Mouse (Mus musculus) embryonic facial prominence, embryonic 14.5 days (tissue): Measurements from ENCODE around the gene Prom1. TPM values are rescaled to one million over a fixed set of nuclear protein-coding genes. Genes with fewer than 3 reads are reported as not detected.

ENCODE experiments used
- ATAC-seq: fragments of 200-750 bp; cut with Nextera tagmentation; 2 replicates; pipeline ENCODE4 v1.8.0; 2017; ENCODE audit warnings: low read depth, moderate number of reproducible peaks, moderate TSS enrichment
- DNase-seq: peaks from one replicate; pipeline ENCODE4 v3.0.0-alpha.2; 2015; ENCODE audit warnings: low spot score
- H3K27ac ChIP-seq: fragments of 300-500 bp; sonication (generic); replicated peaks from 2 replicates; pipeline ENCODE4 v1.5.1; 2014; ENCODE audit warnings: low read depth, mild to moderate bottlenecking, low read length, moderate library complexity
- H3K27me3 ChIP-seq: fragments of 300-500 bp; sonication (generic); replicated peaks from 2 replicates; pipeline ENCODE4 v1.6.1; 2014; ENCODE audit warnings: low read length; ENCODE audit not compliant: control insufficient read depth, insufficient read depth
- H3K36me3 ChIP-seq: fragments of 300-500 bp; sonication (generic); 2 replicates; pipeline ENCODE4 v1.6.1; 2014; ENCODE audit warnings: low read length, mixed read lengths; ENCODE audit not compliant: control insufficient read depth, insufficient read depth
- H3K4me1 ChIP-seq: fragments of 300-500 bp; sonication (generic); 2 replicates; pipeline ENCODE4 v1.6.1; 2014; ENCODE audit warnings: antibody characterized with exemption, low read length; ENCODE audit not compliant: control insufficient read depth, insufficient read depth
- H3K4me2 ChIP-seq: fragments of 300-500 bp; sonication (generic); 2 replicates; pipeline ENCODE4 v1.6.1; 2014; ENCODE audit warnings: low read depth, mild to moderate bottlenecking, low read length, moderate library complexity, mixed read lengths
- H3K4me3 ChIP-seq: fragments of 300-500 bp; sonication (generic); 2 replicates; pipeline ENCODE4 v1.5.1; 2014; ENCODE audit warnings: low read depth, mild to moderate bottlenecking, low read length
- H3K9ac ChIP-seq: fragments of 300-500 bp; sonication (generic); 2 replicates; pipeline ENCODE4 v1.6.1; 2014; ENCODE audit warnings: low read depth, mild to moderate bottlenecking, low read length, moderate library complexity, mixed read lengths
- H3K9me3 ChIP-seq: fragments of 300-500 bp; sonication (generic); 2 replicates; pipeline ENCODE4 v1.6.1; 2016; ENCODE audit warnings: low read length; ENCODE audit not compliant: control insufficient read depth
- WGBS: fragments of 180-500 bp; shearing (Covaris S2); extraction: QIAGEN DNeasy Blood & Tissue Kit; methylation state at CpG from one replicate; pipeline ENCODE4 v1.1.7; 2014; 5-methylcytosine and 5-hydroxymethylcytosine counted together
- polyA plus RNA-seq: library from polyadenylated mRNA; unstranded; fragments of >200 nt; fragmentation: Nextera tagmentation; extraction: Ambion mirVana; gene quantifications from 2 replicates; pipeline ENCODE4 v1.2.1, GENCODE M21; 2014

Gene Prom1
- polyA plus RNA-seq, 1 experiment from 2014 or later = 27.2 TPM

GRCm38 (mm10) chr5:44096106-44096505 is 5.7 kb downstream of the Prom1 start:
- no peak for ATAC-seq
- WGBS = 85% methylated on average over 10 of the region's 10 CpGs

GRCm38 (mm10) chr5:44095697-44096096 is 6.1 kb downstream of the Prom1 start:
- H3K4me1 ChIP-seq = no peaks in the 10 kb centered on the region
- no peak for DNase-seq
- H3K27ac ChIP-seq = no peak overlapping the region
- H3K36me3 ChIP-seq = 0 out of 2 replicates have a peak, but pooled peaks cover 11% of the 10 kb centered on the region
- no peak overlapping the region for H3K4me2 ChIP-seq
- H3K9me3 ChIP-seq = no peaks in the 10 kb centered on the region
- no peak overlapping the region for H3K9ac ChIP-seq
- 78% methylated on average over 7 of the region's 7 CpGs for WGBS
- H3K27me3 ChIP-seq = no peaks in the 10 kb centered on the region
- ATAC-seq = no peak
- no peak overlapping the region for H3K4me3 ChIP-seq

More at GRCm38 (mm10) chr5:44096106-44096505, 5.7 kb downstream of the Prom1 start:
- H3K9me3 ChIP-seq = no peaks in the 10 kb centered on the region
- no peak overlapping the region for H3K9ac ChIP-seq
- DNase-seq = no peak
- H3K27me3 ChIP-seq = no peaks in the 10 kb centered on the region
- 0 out of 2 replicates have a peak, but pooled peaks cover 11% of the 10 kb centered on the region for H3K36me3 ChIP-seq
- H3K4me3 ChIP-seq = no peak overlapping the region
- no peak overlapping the region for H3K27ac ChIP-seq
- no peak overlapping the region for H3K4me2 ChIP-seq
- no peaks in the 10 kb centered on the region for H3K4me1 ChIP-seq

- H3K27ac ChIP-seq = no peak overlapping the region; the same call in 1 of the 2 replicates
- no peak overlapping the region for H3K4me3 ChIP-seq
- no peaks in the 10 kb centered on the region for H3K9me3 ChIP-seq
- no peak overlapping the region for H3K4me2 ChIP-seq
- no peaks in the 10 kb centered on the region for H3K27me3 ChIP-seq
- no peaks in the 10 kb centered on the region for H3K36me3 ChIP-seq
- DNase-seq (peak; percentile 49), ATAC-seq (peak; percentile 41; the same call in 1 of the 2 replicates)
- 24% methylated on average over 5 of the region's 5 CpGs for WGBS
- no peak overlapping the region for H3K9ac ChIP-seq
- H3K4me1 ChIP-seq = 0 out of 2 replicates have a peak, but pooled peaks cover 9% of the 10 kb centered on the region
These were observed 14.8 kb downstream of the Prom1 start for GRCm38 (mm10) chr5:44087034-44087433.

GRCm38 (mm10) chr5:44085871-44086270 is 16.0 kb downstream of the Prom1 start:
- H3K9ac ChIP-seq = no peak overlapping the region
- DNase-seq = no peak
- WGBS = 85% methylated on average over 7 of the region's 7 CpGs

GRCm38 (mm10) chr5:44081108-44081507 is 20.7 kb downstream of the Prom1 start:
- H3K36me3 ChIP-seq = no peaks in the 10 kb centered on the region
- no peak for DNase-seq
- no peaks in the 10 kb centered on the region for H3K27me3 ChIP-seq
- ATAC-seq = no peak
- peaks cover 6% of the 10 kb centered on the region; the same call in 1 of the 2 replicates for H3K4me1 ChIP-seq
- H3K27ac ChIP-seq = no peak overlapping the region
- H3K4me2 ChIP-seq = no peak overlapping the region
- H3K9ac ChIP-seq = no peak overlapping the region
- H3K9me3 ChIP-seq = no peaks in the 10 kb centered on the region
- no peak overlapping the region for H3K4me3 ChIP-seq
- WGBS = 45% methylated on average over 1 of the region's 1 CpGs

More at GRCm38 (mm10) chr5:44085871-44086270, 16.0 kb downstream of the Prom1 start:
- no peak overlapping the region for H3K4me3 ChIP-seq
- H3K27me3 ChIP-seq = no peaks in the 10 kb centered on the region
- H3K36me3 ChIP-seq = no peaks in the 10 kb centered on the region
- no peaks in the 10 kb centered on the region for H3K9me3 ChIP-seq
- no peak for ATAC-seq
- H3K4me2 ChIP-seq = no peak overlapping the region
- 0 out of 2 replicates have a peak, but pooled peaks cover 9% of the 10 kb centered on the region for H3K4me1 ChIP-seq
- H3K27ac ChIP-seq = no peak overlapping the region

- Histone ChIP-seq H3K4me2 (no peak overlapping the region), H3K36me3 (no peaks in the 10 kb centered on the region), H3K4me3 (no peak overlapping the region), H3K4me1 (peaks cover 6% of the 10 kb centered on the region; the same call in 1 of the 2 replicates), H3K27me3 (no peaks in the 10 kb centered on the region), H3K27ac (no peak overlapping the region), H3K9ac (no peak overlapping the region), H3K9me3 (no peaks in the 10 kb centered on the region)
- no peak for DNase-seq
- ATAC-seq = peak; percentile 67; the same call in 1 of the 2 replicates
- 63% methylated on average over 8 of the region's 8 CpGs for WGBS
These were observed 21.4 kb downstream of the Prom1 start for GRCm38 (mm10) chr5:44080276-44081054.

- H3K27me3 ChIP-seq = no peaks in the 10 kb centered on the region
- H3K4me3 ChIP-seq = no peak overlapping the region
- H3K9me3 ChIP-seq = no peaks in the 10 kb centered on the region
- H3K9ac ChIP-seq = no peak overlapping the region
- no peak for ATAC-seq
- no peak overlapping the region for H3K27ac ChIP-seq
- H3K4me1 ChIP-seq = peaks cover 13% of the 10 kb centered on the region; the same call in 1 of the 2 replicates
- no peaks in the 10 kb centered on the region for H3K36me3 ChIP-seq
- H3K4me2 ChIP-seq = no peak overlapping the region
- DNase-seq = no peak
- 100% methylated on average over 1 of the region's 1 CpGs for WGBS
These were observed 26.4 kb downstream of the Prom1 start for GRCm38 (mm10) chr5:44075432-44075831.

GRCm38 (mm10) chr5:44073634-44074033 is 28.2 kb downstream of the Prom1 start:
- H3K9me3 ChIP-seq = no peaks in the 10 kb centered on the region
- WGBS = 71% methylated on average over 3 of the region's 3 CpGs
- peaks cover 6% of the 10 kb centered on the region; the same call in 1 of the 2 replicates for H3K4me1 ChIP-seq
- H3K36me3 ChIP-seq = no peaks in the 10 kb centered on the region
- no peak overlapping the region for H3K4me2 ChIP-seq
- DNase-seq (no peak), ATAC-seq (no peak)
- H3K27me3 ChIP-seq = no peaks in the 10 kb centered on the region
- H3K9ac ChIP-seq = no peak overlapping the region
- H3K27ac ChIP-seq = no peak overlapping the region
- H3K4me3 ChIP-seq = no peak overlapping the region
